Mouse (Mus musculus) C2C12 (cell line): ENCODE measurements around the gene Agr2. TPM values are rescaled to one million over a fixed set of nuclear protein-coding genes. Genes with fewer than 3 reads are reported as not detected.

Experiments
- H3K27me3 ChIP-seq: one replicate; pipeline ENCODE4 v1.6.1; 2011; ENCODE audit not compliant: control insufficient read depth, insufficient read depth, insufficient read length
- H3K36me3 ChIP-seq: one replicate; pipeline ENCODE4 v1.6.1; 2011; ENCODE audit not compliant: control insufficient read depth, insufficient read depth
- H3K4me3 ChIP-seq: one replicate; pipeline ENCODE4 v1.5.1; 2011; ENCODE audit warnings: mild to moderate bottlenecking, control low read depth; ENCODE audit not compliant: poor library complexity, insufficient read depth, severe bottlenecking
- H3K79me2 ChIP-seq: one replicate; pipeline ENCODE4 v1.6.1; 2011; ENCODE audit not compliant: control insufficient read depth, insufficient read depth
- H3K79me3 ChIP-seq: one replicate; pipeline ENCODE4 v1.6.1; 2011; ENCODE audit warnings: low read depth, control low read depth
- H3ac ChIP-seq: one replicate; pipeline ENCODE3; 2011; ENCODE audit warnings: low read depth; ENCODE audit not compliant: control insufficient read depth, insufficient read length
- CEBPB ChIP-seq: IDR thresholded peaks from one replicate; pipeline ENCODE4 v1.6.1; 2011; ENCODE audit warnings: low read depth, mild to moderate bottlenecking, control low read depth, moderate library complexity
- CTCF ChIP-seq: IDR thresholded peaks from one replicate; pipeline ENCODE4 v1.5.1; 2011; ENCODE audit not compliant: control insufficient read depth, insufficient read depth, insufficient read length
- FOSL1 ChIP-seq: IDR thresholded peaks from one replicate; pipeline ENCODE4 v1.8.0; 2011; ENCODE audit warnings: mild to moderate bottlenecking, low read length; ENCODE audit not compliant: poor library complexity, insufficient read depth, severe bottlenecking
- MAX ChIP-seq: IDR thresholded peaks from one replicate; pipeline ENCODE4 v1.6.1; 2011; ENCODE audit warnings: mild to moderate bottlenecking, control low read depth
- MYOD1 ChIP-seq: IDR thresholded peaks from one replicate; pipeline ENCODE4 v1.6.1; 2011; ENCODE audit warnings: low read depth; ENCODE audit not compliant: control insufficient read depth, insufficient read length
- MYOG ChIP-seq: IDR thresholded peaks from one replicate; pipeline ENCODE4 v1.6.1; 2011; ENCODE audit not compliant: control insufficient read depth, insufficient read length; ENCODE audit errors: extremely low read depth
- USF1 ChIP-seq: IDR thresholded peaks from one replicate; pipeline ENCODE4 v1.6.1; 2011; ENCODE audit warnings: low read depth, mild to moderate bottlenecking, control low read depth, moderate library complexity
- polyA plus RNA-seq: library from polyadenylated mRNA; unstranded; fragments of >200 nt; fragmentation: generic; extraction: Trizol; gene quantifications from one replicate; pipeline ENCODE4 v1.2.1, GENCODE M21; 2012; ENCODE audit warnings: missing spikeins

The Agr2 gene
- polyA plus RNA-seq, 1 experiment: not detected

DNA sequence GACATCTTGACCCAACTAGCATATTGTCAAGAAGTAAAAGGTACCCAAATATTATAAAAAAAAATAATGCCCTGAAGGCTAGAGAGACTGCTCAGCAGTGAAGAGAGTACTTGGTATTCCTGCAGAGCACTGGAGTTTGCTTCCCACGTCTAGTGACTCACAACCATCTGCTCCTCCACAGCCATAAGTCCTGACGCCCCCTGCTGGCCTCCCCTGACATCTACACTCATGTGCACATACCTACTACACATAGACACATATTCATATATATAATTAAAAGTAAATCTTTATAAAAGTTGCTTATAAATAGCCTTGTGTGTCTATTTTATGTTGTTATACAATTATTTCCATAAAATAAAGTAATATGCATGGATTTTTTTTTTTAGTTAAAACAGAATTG lies 25.1 kb downstream of the Agr2 start:
- no peaks in the 10 kb centered on the region for H3K36me3 ChIP-seq
- no peak overlapping the region for H3K4me3 ChIP-seq
- no peak for TF ChIP-seq FOSL1
- H3K27me3 ChIP-seq: no peaks in the 10 kb centered on the region
- no peaks in the 10 kb centered on the region for H3K79me3 ChIP-seq
- no peaks in the 10 kb centered on the region for H3K79me2 ChIP-seq
- no peak overlapping the region for H3ac ChIP-seq

- Histone ChIP-seq H3ac (no peak overlapping the region), H3K79me3 (no peaks in the 10 kb centered on the region), H3K79me2 (no peaks in the 10 kb centered on the region), H3K4me3 (no peak overlapping the region), H3K27me3 (no peaks in the 10 kb centered on the region), H3K36me3 (no peaks in the 10 kb centered on the region)
- TF ChIP-seq CEBPB (no peak), USF1 (no peak), MYOG (no peak), MAX (no peak), MYOD1 (no peak), CTCF (no peak), FOSL1 (no peak)
These were observed 26.9 kb downstream of the Agr2 start for GRCm38 (mm10) chr12:36019572-36019971.

DNA sequence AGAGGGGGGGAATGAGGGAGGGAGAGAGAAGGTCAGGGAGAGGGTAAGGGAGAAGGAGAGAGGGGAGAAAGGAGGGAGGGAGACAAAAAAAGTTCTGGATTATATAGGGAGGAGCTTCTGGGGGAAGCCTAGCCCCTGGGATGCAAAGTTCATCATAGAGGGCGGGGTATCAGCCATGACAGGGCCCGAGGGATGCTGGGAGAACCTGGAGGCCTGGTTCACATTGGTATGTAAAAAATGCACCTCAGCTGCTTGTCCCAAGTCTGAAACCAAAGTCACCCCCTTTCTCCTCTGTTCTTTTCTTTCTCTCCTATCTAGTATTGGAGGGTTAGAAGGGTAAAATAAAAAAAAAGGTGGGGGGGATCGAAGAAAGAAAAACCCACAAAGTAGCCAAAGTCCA lies 27.4 kb downstream of the Agr2 start:
- Histone ChIP-seq H3K27me3 (no peaks in the 10 kb centered on the region), H3K4me3 (no peak overlapping the region), H3K79me2 (no peaks in the 10 kb centered on the region), H3ac (no peak overlapping the region), H3K36me3 (no peaks in the 10 kb centered on the region), H3K79me3 (no peaks in the 10 kb centered on the region)
- no peak for TF ChIP-seq MAX
- TF ChIP-seq FOSL1: no peak

DNA sequence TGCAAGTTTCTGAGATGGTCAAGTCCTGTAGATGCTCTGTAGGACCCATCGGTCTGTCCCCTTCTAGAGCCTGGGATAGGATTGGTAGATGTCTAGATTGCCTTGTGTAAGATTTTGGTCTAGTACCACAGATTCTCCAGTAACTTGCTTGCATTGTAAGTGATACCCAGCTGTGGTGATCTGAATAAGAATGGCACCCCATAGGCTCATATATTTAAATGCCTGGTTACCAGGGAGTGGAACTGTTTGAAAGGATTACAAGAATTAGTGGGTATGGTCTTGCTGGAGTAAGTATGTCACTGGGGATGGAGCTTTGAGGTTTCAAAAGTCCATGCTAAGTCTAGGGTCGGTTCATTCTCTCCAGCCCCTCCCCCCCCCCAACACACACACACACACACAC lies 28.0 kb downstream of the Agr2 start:
- TF ChIP-seq CEBPB (no peak), CTCF (no peak), FOSL1 (no peak), MYOD1 (no peak), USF1 (no peak), MYOG (no peak), MAX (no peak)
- H3ac ChIP-seq: no peak overlapping the region
- H3K4me3 ChIP-seq: no peak overlapping the region
- H3K36me3 ChIP-seq: no peaks in the 10 kb centered on the region
- no peaks in the 10 kb centered on the region for H3K27me3 ChIP-seq
- H3K79me3 ChIP-seq: no peaks in the 10 kb centered on the region
- H3K79me2 ChIP-seq: no peaks in the 10 kb centered on the region

GRCm38 (mm10) chr12:36026126-36026525 lies 33.4 kb downstream of the Agr2 start:
- Histone ChIP-seq H3K79me3 (no peaks in the 10 kb centered on the region), H3ac (no peak overlapping the region), H3K4me3 (no peak overlapping the region), H3K27me3 (no peaks in the 10 kb centered on the region), H3K79me2 (no peaks in the 10 kb centered on the region), H3K36me3 (no peaks in the 10 kb centered on the region)
- TF ChIP-seq CEBPB (no peak), FOSL1 (no peak), CTCF (no peak), MAX (no peak), MYOG (no peak), USF1 (no peak), MYOD1 (no peak)

DNA sequence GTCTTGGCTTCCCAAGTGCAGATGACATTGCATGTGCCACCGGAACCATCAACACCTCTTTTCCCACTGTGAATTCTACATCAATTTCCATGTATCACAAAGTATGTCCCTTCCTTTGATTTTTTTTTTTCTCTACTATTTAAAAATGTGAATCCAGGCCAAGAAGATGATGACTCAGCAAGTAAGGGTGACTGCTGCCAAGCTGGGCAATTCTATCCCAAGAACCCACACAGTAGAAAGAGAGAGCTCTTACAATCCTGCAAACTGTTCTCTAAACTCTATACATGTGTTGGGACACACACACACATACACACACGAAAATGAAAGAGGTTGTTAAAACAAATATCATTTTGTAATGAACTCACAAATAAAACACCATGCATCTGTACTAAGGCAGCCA lies 34.5 kb downstream of the Agr2 start:
- Histone ChIP-seq H3K36me3 (no peaks in the 10 kb centered on the region), H3K4me3 (no peak overlapping the region), H3K79me2 (no peaks in the 10 kb centered on the region), H3ac (no peak overlapping the region), H3K79me3 (no peaks in the 10 kb centered on the region), H3K27me3 (no peaks in the 10 kb centered on the region)
- TF ChIP-seq MAX: no peak
- TF ChIP-seq MYOG: no peak
- no peak for TF ChIP-seq CTCF
- TF ChIP-seq USF1: no peak
- no peak for TF ChIP-seq FOSL1
